Mouse (Mus musculus): ENCODE results near the gene Rabggtb. TPM values are rescaled to one million over a fixed set of nuclear protein-coding genes. Genes with fewer than 3 reads are reported as not detected.

Gene Rabggtb
- total RNA-seq, 2 experiments from 2014 or later: 57.7 to 64.1 TPM

DNA sequence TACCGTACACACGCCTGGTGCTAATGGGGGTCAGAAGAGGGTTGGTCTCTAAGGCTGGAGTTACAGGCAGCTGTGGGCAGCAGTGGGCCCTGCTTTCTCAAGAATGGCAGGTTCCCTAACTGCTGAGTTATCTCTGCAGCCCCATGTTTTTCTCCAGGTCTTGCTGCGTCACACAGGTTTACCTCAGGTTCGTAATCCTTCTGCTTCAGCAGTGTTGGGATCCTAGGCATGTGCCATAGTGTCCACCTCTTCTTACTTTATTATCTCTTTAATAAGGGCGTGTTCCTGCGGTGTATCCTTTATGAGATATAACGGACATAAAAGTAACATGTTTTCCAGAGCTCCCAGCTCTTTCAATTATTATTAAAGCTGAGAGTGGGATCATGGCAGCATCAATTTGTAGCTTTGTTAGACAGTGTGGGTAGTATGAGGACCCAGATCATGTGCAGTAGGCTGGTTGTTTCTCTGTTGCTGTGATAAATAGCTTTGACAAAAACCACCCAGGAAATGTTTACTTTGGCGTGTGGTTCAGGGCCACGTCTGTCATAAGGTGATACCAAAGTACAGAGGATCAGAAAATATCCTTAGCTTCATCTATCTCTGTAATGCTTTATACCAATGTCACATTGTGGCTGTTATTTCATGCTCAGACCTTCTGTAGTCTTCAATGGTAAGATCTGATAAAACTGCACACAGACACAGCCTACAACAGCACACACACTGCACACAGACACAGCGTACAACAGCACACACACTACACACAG is 8.5 kb upstream of the Rabggtb start:
- intact Hi-C loops (cut with DNase I): no loop called here

DNA sequence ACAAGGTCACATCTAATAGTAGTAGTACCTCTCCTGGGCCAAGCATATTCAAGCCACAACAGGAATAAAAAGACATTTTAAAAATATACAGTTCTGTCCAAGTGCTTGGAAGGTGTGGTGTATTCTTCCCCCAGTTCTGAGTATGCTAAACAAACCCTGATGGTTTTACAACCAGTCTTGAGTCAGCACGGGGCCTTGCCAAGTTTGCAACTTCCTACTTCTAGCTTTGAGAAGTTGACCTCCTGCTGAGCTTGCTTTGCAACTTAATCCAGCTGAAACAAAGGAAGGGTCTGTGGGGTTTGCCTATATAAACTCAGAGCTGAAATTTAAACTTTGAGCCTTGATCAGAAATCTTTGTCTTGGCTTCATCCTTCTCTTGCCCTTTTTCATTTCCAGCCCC is 4.4 kb upstream of the Rabggtb start:
- intact Hi-C loops (cut with DNase I): no loop called here
- no peak for DNase-seq

More for the DNA sequence above, 8.5 kb upstream of the Rabggtb start:
- DNase-seq: no peak

DNA sequence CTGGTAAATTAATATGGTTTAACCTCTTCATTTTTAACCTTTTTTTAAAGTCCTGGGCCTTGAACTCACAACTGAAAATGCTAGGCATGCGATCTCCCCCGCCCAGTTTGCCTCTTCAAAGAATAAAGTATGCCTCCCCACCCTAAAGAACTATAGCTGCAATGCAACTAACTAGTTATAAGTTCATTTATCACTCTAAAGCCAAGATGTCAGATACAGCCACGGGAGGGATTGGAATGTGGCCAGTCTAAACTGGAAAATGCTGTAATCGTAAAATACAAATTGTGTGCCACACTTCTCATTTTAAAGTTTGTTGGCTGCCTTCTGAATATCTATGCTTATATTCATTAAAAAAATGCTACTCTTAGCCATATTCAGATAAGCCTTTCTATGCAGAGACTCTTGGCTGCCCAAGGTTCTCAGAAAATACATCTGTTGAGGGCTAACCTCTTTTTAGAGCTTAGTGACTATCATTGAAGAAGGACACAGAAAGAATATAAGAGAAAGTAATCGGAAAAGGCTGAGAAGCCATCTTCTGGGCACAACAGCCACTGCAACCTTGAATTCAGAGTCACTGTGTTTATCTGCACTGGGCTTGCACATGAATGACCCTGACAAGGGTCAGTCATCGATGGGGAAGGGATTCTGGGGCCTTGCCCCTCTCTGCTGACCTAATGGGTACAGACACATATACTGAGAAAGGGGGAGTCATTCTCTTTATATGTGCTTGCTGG is 868 bp upstream of the Rabggtb start:
- intact Hi-C loops (cut with DNase I): no loop called here

DNA sequence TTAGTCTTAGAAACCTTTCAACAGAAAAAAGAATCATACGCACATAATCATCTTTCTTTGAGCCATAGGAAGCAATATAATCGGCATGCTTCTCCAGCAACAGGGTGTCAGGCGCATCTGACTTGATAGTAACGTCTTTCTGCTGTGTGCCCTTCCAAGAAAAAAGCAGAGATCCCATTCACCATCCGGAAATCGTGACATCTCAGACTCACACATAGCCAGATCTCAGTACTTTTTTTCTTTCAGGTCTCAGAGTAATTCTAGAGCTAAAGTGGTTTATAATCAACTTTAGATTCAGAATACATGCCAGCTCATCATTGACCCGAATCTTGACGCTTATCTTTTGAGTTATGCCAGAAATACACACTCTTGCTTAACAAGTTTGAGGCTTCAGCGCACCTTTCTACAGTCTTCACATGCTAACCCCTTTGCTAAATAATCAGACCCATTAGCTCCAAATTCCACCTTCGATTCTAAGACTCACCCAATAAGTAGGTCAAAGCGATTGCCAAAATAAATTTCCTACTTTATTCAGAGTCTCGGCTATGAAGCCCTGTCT is 848 bp downstream of the Rabggtb start:
- intact Hi-C loops (cut with DNase I): no loop called here
- no peak for DNase-seq

More for the DNA sequence above, 868 bp upstream of the Rabggtb start:
- DNase-seq: no peak

DNA sequence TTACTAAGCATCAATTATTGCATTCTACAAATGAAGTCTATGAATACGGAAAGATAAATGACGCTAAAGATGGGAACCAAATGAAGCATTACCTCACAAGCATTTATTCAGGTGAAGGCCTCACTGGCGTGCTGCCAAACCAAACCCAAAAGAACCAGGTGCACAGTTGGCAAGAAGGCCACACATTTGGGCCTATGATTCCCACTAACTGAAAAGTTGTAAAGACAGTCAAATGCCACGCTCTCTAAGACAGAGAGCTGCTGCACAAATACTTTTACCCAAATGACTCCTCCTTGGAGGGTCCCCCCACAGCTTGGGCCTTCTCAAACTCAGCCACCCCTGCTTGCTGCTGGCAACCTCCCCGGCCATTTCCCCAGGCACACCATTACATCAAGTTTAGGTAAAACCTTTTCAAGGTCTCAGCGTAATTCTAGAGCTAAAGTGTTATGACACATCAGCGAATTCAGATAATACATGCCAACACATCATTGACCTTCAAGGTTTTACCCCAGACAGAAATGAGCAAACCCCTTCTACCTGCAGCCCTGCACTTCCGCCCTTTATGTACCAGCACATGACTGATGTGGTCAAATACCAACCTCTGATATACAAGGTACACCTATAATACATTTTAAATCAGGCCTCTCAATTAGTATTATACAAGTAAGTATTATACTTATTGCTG is 1.5 kb downstream of the Rabggtb start:
- DNase-seq: peak; percentile 23

DNA sequence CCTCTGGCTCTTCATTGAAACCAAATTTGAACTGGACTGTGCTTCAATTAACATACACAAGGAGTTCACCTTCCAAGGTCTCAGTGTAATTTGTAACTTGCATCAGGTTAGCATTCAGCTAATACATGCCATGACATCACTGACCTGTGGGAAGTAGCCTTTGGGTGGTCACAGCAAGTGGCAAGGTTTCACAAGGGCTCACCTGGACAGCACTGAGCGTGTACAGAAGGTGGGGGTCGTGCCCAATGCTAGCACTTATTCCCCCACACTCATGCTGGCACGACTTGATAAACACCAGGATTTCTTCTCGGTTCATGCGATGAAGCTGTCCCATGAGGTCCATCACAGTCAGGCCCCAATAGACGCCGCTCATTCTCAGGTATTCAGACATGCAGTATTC is 2.3 kb downstream of the Rabggtb start:
- intact Hi-C loops (cut with DNase I): no loop called here
- no peak for DNase-seq

More for the DNA sequence above, 1.5 kb downstream of the Rabggtb start:
- intact Hi-C loops (cut with DNase I): no loop called here

DNA sequence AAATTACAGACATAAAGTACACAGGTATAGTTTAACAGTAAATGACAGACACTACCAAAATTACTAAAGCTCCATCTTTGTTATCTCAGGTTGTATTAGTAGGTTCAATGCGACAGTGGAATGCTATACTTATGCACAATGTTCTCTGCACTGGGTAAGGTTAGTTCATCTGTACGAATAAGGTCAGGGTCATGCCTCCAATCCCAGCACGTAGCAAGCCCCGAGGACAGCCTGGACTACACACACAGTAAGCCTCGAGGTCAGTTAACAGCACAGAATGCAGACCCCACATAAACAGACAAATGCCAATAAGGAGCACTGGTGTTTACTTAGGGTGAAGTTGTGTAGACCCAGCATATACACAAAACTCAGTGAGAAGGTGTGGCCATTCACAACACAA is 3.9 kb downstream of the Rabggtb start:
- DNase-seq: no peak
- intact Hi-C loops (cut with DNase I): no loop called here

DNA sequence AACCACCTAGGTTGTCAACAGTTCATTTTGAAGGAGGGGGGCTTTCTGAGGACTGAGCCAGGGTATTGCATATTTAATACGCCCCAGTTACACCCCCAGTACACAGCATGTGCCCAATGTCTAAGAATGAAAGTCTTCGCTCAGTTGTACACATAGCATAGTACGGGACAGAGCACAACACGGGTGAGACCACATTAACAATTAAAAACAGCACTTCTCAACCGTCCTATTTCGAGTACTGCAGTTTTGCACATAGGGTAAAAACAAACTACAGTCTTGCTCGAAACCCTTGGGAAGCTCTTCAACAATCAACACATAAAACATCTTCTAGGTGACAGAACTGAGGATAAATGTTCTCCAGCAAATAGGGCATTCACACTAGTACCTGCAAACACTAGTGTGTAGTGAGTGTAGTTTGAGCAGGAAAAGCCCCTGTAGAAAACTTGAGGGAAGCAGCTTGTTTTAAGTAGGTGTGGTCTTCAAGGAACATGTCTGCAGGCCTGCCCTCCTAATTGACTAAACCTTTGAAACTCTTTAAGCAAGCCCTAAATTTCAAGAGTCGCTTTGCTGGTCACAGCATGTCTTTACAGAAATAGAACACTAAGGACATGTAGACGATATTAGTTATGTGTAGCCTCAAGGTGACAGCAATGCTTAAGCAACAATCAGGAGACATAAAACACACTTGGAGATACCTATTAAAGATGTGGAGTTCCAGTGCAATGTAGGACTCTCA is 6.5 kb downstream of the Rabggtb start, which contains the start of gene Msh4:
TSS of gene Msh4 (minus strand) at position 3 of the 736 bp plus-strand sequence.
- no peak for DNase-seq
- intact Hi-C loops (cut with DNase I): no loop called here

DNA sequence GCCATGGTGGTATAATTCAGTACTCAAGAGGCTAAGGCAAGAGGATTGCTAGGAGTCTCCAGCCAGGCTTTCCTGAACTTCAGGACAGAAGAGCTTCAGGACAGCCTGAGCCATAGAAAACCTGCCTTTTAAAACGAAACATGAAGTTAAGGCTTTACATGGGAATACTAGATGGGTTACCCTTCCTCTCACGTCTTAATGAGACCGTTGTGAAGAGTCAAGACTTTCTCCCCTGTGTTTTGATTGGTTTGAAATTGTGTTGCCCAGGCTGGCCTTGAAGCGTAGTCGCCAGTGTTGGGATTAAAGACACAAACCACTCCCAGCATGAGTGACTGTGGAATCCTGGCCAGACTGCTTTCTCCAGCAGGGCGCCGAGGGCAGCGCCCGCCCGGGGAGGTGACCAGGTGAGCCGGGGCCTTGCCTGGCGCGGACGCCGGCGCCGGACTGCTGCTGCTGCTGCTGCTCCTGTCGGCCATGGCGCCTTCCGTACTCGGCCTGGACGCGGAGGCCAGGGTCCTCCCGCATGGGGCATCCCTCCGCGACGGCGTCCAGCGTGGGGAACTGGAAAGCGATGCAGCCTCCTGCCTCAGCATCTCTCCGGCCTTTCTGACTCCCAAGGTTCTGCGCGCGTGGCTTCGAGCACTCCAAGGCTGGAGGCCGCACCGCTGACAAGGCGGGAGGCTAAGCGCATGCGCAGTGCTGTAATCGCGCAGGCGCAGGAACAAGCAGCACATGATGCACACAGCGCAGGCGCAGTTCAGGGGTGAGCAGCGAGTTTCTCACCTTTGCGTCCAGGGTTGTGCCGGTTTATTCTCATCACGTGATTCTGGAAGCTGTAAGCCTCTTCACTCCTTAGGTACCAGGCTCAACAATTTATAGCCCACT is 7.3 kb downstream of the Rabggtb start:
- no peak for DNase-seq
- intact Hi-C loops (cut with DNase I): no loop called here

DNA sequence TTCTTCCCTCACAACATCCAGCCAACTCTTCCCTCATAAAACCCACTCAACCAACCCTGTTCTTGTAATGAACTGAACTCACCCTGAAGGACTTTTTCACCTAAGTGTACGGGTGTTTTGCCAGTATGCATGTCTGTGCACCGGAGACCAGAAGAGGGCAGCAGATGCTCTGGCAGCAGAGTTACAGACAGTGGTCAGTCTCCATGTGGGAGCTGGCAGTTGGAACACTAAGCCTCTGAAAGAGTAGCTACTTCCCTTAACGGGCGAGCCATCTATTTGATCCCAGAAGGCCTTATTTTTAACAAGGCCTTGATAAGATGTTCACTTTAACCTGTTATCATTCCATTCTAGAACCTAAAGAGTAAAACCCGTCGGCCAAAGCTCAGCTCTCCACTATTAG is 8.2 kb downstream of the Rabggtb start:
- DNase-seq: peak; percentile 55
- intact Hi-C loops (cut with DNase I): no loop called here

DNA sequence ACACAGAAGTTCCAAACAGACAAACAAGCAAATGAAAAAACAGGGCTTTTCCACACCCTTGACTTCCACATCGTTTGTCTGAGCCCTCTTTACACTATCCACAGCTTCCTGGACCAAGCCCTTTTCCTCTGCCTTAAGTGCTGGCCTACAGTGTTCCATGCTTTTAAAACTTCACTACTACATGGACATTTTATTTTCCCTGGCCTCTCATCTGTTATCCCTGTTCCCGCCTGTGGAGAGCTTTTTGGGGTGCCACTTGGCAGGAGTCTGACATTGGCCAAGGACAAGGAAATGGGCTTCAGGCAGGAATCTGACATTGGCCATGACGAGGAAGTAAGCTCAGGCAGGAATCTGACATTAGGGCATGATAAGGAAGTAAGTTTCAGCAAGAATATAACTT is 10.2 kb downstream of the Rabggtb start:
- intact Hi-C loops (cut with DNase I): no loop called here
- no peak for DNase-seq

DNA sequence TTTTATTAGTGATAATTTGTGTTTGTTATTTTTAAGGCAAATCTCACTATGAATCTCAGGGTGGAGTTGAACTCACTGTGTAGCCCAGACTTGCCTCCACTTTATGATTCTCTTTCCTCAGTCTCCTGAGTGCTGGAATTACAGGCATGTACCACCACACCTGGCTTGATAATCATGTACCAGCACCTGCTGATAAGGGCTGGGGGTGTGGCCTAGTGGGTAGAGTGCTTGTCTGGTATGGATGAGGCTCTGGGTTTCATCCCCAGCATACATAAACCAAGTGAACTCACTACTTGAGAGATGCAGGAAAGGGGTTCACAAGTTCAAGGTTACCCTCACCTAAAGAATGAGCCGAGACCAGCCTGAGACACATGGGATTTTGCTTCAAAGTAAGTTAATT is 10.9 kb downstream of the Rabggtb start:
- no peak for DNase-seq
- intact Hi-C loops (cut with DNase I): no loop called here

DNA sequence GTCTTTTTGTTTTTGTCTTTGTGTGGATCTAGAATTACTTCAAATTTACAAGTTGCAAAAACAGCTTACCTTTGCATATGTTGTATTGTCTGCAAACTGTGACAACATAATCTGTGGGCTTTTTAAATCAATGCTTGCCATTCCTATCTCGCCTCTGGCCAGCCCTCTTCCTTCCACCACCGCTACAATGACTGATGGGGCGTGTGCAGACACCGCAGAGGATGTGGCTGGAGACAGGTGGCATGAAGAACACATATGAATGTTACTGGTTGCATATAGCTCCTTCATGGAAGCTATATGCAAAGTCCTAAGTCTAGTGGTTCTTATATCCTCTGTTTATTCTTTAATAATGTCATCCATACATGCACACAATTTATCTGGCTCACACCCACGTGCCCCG is 15.6 kb downstream of the Rabggtb start:
- intact Hi-C loops (cut with DNase I): loop anchor here (10.0 kb wide), 1 partner anchor 1132 kb away; no protein-coding TSS in a partner anchor
- DNase-seq: no peak

DNA sequence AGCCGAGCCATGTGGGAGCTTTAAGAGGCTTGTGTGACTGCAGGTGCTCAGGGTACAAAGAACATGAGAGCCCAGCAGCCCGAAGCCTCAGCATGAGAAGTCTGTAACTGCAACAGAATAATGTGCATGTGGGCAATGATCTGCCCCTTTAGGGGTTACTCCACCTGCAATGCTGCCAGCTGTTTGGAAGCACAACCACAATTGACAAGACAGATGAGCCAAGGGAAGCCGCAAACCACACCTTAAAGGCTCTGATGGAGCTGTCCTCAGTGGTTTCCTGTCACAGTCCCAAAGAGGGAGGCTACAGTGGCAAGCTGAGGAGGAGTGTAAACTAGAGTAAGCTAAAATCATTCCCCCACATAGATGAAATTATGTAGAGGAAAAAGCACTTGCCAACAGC is 17.4 kb downstream of the Rabggtb start:
- intact Hi-C loops (cut with DNase I): loop anchor here (10.0 kb wide), 1 partner anchor 1131 kb away; no protein-coding TSS in a partner anchor
- no peak for DNase-seq

DNA sequence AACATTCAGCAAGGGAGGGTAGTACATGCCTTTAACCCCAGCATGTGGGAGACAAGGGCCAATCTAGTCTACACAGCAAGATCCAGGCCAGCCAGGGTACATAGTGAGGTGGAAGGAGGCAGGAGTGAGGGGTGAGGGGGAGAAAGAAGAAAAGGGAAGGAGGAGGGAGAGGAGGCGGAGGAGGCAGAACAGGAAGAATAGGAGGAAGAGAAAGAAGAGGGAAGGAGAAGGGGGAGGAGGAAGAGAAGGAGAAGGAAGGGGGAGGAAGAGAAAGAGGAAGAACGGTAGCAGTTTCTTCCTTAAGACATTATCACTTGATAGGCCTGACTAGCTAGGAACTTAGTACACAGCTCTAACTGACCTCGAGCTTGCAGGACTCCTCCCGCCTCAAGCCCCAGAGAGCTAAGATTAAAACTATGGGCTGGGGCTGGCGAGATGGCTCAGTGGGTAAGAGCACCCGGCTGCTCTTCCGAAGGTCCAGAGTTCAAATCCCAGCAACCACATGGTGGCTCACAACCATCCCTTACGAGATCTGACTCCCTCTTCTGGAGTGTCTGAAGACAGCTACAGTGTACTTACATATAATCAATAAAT is 23.5 kb downstream of the Rabggtb start:
- no peak for DNase-seq
- intact Hi-C loops (cut with DNase I): no loop called here

DNA sequence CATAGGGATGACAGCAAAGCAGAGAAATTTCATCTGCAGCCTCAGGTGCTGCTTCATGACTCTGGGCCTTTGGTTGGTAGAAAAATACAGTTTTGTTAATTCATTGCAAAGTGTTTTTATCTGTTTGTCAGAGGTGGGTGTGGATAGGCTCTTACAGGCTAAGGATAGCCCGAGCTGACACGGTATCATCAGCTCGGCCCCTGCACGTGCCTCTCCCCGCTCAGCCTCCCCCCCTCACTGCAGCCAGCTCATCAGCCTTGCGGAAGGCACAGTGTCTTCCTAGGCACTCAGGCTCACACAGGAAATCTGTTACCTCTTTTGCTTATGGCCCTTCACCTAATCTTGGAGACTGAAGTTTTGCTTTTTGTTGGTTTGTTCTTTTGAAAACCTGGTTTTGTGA is 24.7 kb downstream of the Rabggtb start:
- DNase-seq: no peak
- intact Hi-C loops (cut with DNase I): no loop called here

DNA sequence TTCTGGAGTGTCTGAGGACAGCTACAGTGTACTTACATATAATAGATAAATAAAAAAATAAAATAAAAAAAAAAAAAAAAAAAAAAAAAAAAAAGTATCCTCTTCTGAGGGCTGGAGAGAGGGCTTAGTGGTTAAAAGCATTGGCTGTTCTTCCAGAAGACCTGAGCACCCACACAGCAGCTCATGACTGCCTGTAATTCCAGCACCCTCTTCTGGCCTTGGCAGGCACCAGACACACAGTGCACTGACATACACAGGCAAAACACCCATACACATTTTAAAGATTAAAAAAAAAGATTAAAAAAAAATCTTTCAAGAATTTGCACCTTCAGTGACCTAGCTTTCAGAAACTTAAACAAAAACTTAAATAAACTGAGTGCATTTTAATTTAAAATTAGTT is 26.5 kb downstream of the Rabggtb start:
- no peak for DNase-seq
- intact Hi-C loops (cut with DNase I): no loop called here

DNA sequence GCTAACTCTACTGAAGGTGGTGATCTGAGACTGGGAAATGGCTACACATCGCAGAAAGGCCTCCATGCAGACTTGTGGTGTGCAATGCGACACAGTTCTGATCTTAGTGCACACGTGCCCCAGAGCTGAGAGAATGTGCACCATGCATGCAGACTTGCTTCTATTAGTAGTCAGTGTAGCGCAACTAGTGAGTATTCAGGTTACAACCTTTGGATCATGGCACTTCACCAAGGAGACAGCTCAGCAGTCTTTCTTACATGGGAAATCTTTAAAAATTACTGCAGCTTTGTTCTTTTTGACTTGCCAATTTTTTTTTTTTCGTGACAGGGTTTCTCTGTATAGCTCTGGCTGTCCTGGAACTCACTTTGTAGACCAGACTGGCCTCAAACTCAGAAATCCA is 41.4 kb downstream of the Rabggtb start:
- DNase-seq: no peak
- intact Hi-C loops (cut with DNase I): no loop called here

Data from left cerebral cortex, postnatal 4 days (tissue).